Mouse (Mus musculus) liver, embryonic 16.5 days (tissue): Measurements from ENCODE around the gene Zfp598. TPM values are rescaled to one million over a fixed set of nuclear protein-coding genes. Genes with fewer than 3 reads are reported as not detected.

Experiments used
- ATAC-seq: fragments of 200-750 bp; cut with Nextera tagmentation; 2 replicates; pipeline ENCODE4 v1.8.0; 2017; ENCODE audit warnings: low read depth, mild to moderate bottlenecking, moderate number of reproducible peaks, moderate library complexity
- H3K27ac ChIP-seq: fragments of 300-500 bp; sonication (generic); 2 replicates; pipeline ENCODE4 v1.5.1; 2014; ENCODE audit warnings: mild to moderate bottlenecking, low read length
- H3K27me3 ChIP-seq: fragments of 300-500 bp; sonication (generic); 2 replicates; pipeline ENCODE4 v1.6.1; 2014; ENCODE audit warnings: low read depth, low read length, mixed read lengths; ENCODE audit not compliant: control insufficient read depth, insufficient read depth
- H3K36me3 ChIP-seq: fragments of 300-500 bp; sonication (generic); 2 replicates; pipeline ENCODE4 v1.6.1; 2014; ENCODE audit warnings: mild to moderate bottlenecking; ENCODE audit not compliant: control insufficient read depth, insufficient read depth
- H3K4me1 ChIP-seq: fragments of 300-500 bp; sonication (generic); 2 replicates; pipeline ENCODE4 v1.6.1; 2014; ENCODE audit warnings: low read depth, low read length, mixed read lengths; ENCODE audit not compliant: control insufficient read depth
- H3K4me2 ChIP-seq: fragments of 300-500 bp; sonication (generic); 2 replicates; pipeline ENCODE4 v1.6.1; 2014; ENCODE audit warnings: low read depth, low read length, mixed read lengths
- H3K4me3 ChIP-seq: fragments of 300-500 bp; sonication (generic); 2 replicates; pipeline ENCODE4 v1.5.1; 2014; ENCODE audit warnings: low read depth, mild to moderate bottlenecking, low read length
- H3K9ac ChIP-seq: fragments of 300-500 bp; sonication (generic); 2 replicates; pipeline ENCODE4 v1.6.1; 2014; ENCODE audit warnings: low read depth, low read length
- H3K9me3 ChIP-seq: fragments of 300-500 bp; sonication (generic); replicated peaks from 2 replicates; pipeline ENCODE4 v1.6.1; 2016; ENCODE audit warnings: low read length; ENCODE audit not compliant: control insufficient read depth
- WGBS: fragments of 180-500 bp; shearing (Covaris S2); extraction: QIAGEN DNeasy Blood & Tissue Kit; methylation state at CpG from one replicate; pipeline ENCODE4 v1.1.7; 2014; ENCODE audit not compliant: insufficient replicate concordance; 5-methylcytosine and 5-hydroxymethylcytosine counted together
- polyA plus RNA-seq: library from polyadenylated mRNA; unstranded; fragments of >200 nt; fragmentation: Nextera tagmentation; extraction: Ambion mirVana; gene quantifications from 2 replicates; pipeline ENCODE4 v1.2.1, GENCODE M21; 2015

Zfp598 gene
- polyA plus RNA-seq, 1 experiment from 2014 or later = 8.7 TPM

GRCm38 (mm10) chr17:24635694-24636093, 33.8 kb upstream of the Zfp598 start:
- Histone ChIP-seq H3K4me1 (peaks cover 25% of the 10 kb centered on the region), H3K27ac (no peak overlapping the region), H3K9ac (no peak overlapping the region), H3K4me2 (no peak overlapping the region), H3K9me3 (no peaks in the 10 kb centered on the region), H3K27me3 (no peaks in the 10 kb centered on the region), H3K36me3 (no peaks in the 10 kb centered on the region), H3K4me3 (no peak overlapping the region)
- WGBS = 84% methylated on average over 5 of the region's 5 CpGs
- no peak for ATAC-seq

GRCm38 (mm10) chr17:24636781-24637481, 32.6 kb upstream of the Zfp598 start:
- Histone ChIP-seq H3K4me3 (no peak overlapping the region), H3K4me1 (peaks cover 21% of the 10 kb centered on the region), H3K4me2 (no peak overlapping the region), H3K9me3 (no peaks in the 10 kb centered on the region), H3K36me3 (no peaks in the 10 kb centered on the region), H3K27me3 (no peaks in the 10 kb centered on the region), H3K9ac (no peak overlapping the region), H3K27ac (no peak overlapping the region)
- WGBS = 52% methylated on average over 5 of the region's 5 CpGs
- no peak for ATAC-seq

GRCm38 (mm10) chr17:24638214-24638613, 31.3 kb upstream of the Zfp598 start:
- H3K27ac ChIP-seq = no peak overlapping the region
- 72% methylated on average over 4 of the region's 4 CpGs for WGBS
- no peaks in the 10 kb centered on the region for H3K36me3 ChIP-seq
- peaks cover 12% of the 10 kb centered on the region for H3K4me1 ChIP-seq
- no peak overlapping the region for H3K4me3 ChIP-seq
- no peaks in the 10 kb centered on the region for H3K9me3 ChIP-seq
- no peak overlapping the region for H3K9ac ChIP-seq
- no peak for ATAC-seq
- no peak overlapping the region for H3K4me2 ChIP-seq
- no peaks in the 10 kb centered on the region for H3K27me3 ChIP-seq

GRCm38 (mm10) chr17:24638840-24639239, 30.6 kb upstream of the Zfp598 start:
- Histone ChIP-seq H3K27me3 (no peaks in the 10 kb centered on the region), H3K4me3 (no peak overlapping the region), H3K36me3 (no peaks in the 10 kb centered on the region), H3K4me2 (no peak overlapping the region), H3K4me1 (peaks cover 6% of the 10 kb centered on the region), H3K9ac (no peak overlapping the region), H3K27ac (no peak overlapping the region), H3K9me3 (no peaks in the 10 kb centered on the region)
- ATAC-seq = no peak
- WGBS = 65% methylated on average over 9 of the region's 9 CpGs

GRCm38 (mm10) chr17:24639571-24639988, 29.9 kb upstream of the Zfp598 start:
- peaks cover 6% of the 10 kb centered on the region for H3K4me1 ChIP-seq
- no peak overlapping the region for H3K27ac ChIP-seq
- H3K9me3 ChIP-seq = no peaks in the 10 kb centered on the region
- H3K9ac ChIP-seq = no peak overlapping the region
- H3K4me2 ChIP-seq = no peak overlapping the region
- H3K36me3 ChIP-seq = no peaks in the 10 kb centered on the region
- H3K4me3 ChIP-seq = no peak overlapping the region
- H3K27me3 ChIP-seq = no peaks in the 10 kb centered on the region
- 78% methylated on average over 5 of the region's 5 CpGs for WGBS
- no peak for ATAC-seq

- Histone ChIP-seq H3K4me2 (no peak overlapping the region), H3K36me3 (no peaks in the 10 kb centered on the region), H3K9ac (no peak overlapping the region), H3K4me1 (peaks cover 8% of the 10 kb centered on the region), H3K4me3 (no peak overlapping the region), H3K27me3 (no peaks in the 10 kb centered on the region), H3K27ac (no peak overlapping the region), H3K9me3 (no peaks in the 10 kb centered on the region)
- 75% methylated on average over 7 of the region's 7 CpGs for WGBS
- no peak for ATAC-seq
Observed at GRCm38 (mm10) chr17:24640119-24640518, 29.4 kb upstream of the Zfp598 start.

- Histone ChIP-seq H3K9ac (no peak overlapping the region), H3K9me3 (no peaks in the 10 kb centered on the region), H3K36me3 (no peaks in the 10 kb centered on the region), H3K4me3 (no peak overlapping the region), H3K27me3 (no peaks in the 10 kb centered on the region), H3K27ac (no peak overlapping the region), H3K4me2 (no peak overlapping the region), H3K4me1 (peaks cover 8% of the 10 kb centered on the region)
- WGBS = 88% methylated on average over 15 of the region's 15 CpGs
- ATAC-seq = no peak
Observed at GRCm38 (mm10) chr17:24640581-24640980, 28.9 kb upstream of the Zfp598 start.

- H3K4me1 ChIP-seq = peaks cover 3% of the 10 kb centered on the region
- no peak for ATAC-seq
- H3K4me3 ChIP-seq = no peak overlapping the region
- no peak overlapping the region for H3K9ac ChIP-seq
- H3K27ac ChIP-seq = no peak overlapping the region
- no peaks in the 10 kb centered on the region for H3K36me3 ChIP-seq
- H3K4me2 ChIP-seq = no peak overlapping the region
- 76% methylated on average over 14 of the region's 14 CpGs for WGBS
- no peaks in the 10 kb centered on the region for H3K9me3 ChIP-seq
- no peaks in the 10 kb centered on the region for H3K27me3 ChIP-seq
Observed at GRCm38 (mm10) chr17:24641944-24642343, 27.5 kb upstream of the Zfp598 start.

- Histone ChIP-seq H3K9me3 (no peaks in the 10 kb centered on the region), H3K27ac (no peak overlapping the region), H3K36me3 (no peaks in the 10 kb centered on the region), H3K9ac (no peak overlapping the region), H3K4me3 (no peak overlapping the region), H3K4me2 (no peak overlapping the region), H3K27me3 (no peaks in the 10 kb centered on the region), H3K4me1 (peaks cover 2% of the 10 kb centered on the region)
- no peak for ATAC-seq
- 74% methylated on average over 6 of the region's 6 CpGs for WGBS
Observed at GRCm38 (mm10) chr17:24642791-24643343, 26.6 kb upstream of the Zfp598 start.
